Mouse (Mus musculus) thymus, adult 2 months (tissue): Measurements from ENCODE around the gene Tbx10. TPM values are rescaled to one million over a fixed set of nuclear protein-coding genes. Genes with fewer than 3 reads are reported as not detected.
"Not testable (repeated sequence)": the region's sequence is repeated elsewhere in the genome, so short reads cannot be mapped to it uniquely, and the experiment has no call there.

Experiments
- DNase-seq: peaks from one replicate; pipeline ENCODE4 v3.0.0; 2021
- H3K27ac ChIP-seq: fragments of 200-500 bp; 2 replicates; pipeline ENCODE4 v1.5.1; 2012; ENCODE audit warnings: low read length, control low read depth; ENCODE audit not compliant: control insufficient read depth, insufficient read depth
- H3K27me3 ChIP-seq: fragments of 200-500 bp; 2 replicates; pipeline ENCODE4 v1.6.1; 2012; ENCODE audit warnings: mild to moderate bottlenecking, low read length, moderate library complexity, mixed read lengths; ENCODE audit not compliant: control insufficient read depth, insufficient read depth
- H3K36me3 ChIP-seq: fragments of 200-500 bp; 2 replicates; pipeline ENCODE4 v1.6.1; 2012; ENCODE audit warnings: mild to moderate bottlenecking, low read length, moderate library complexity; ENCODE audit not compliant: control insufficient read depth, insufficient read depth
- H3K4me1 ChIP-seq: fragments of 200-500 bp; replicated peaks from 2 replicates; pipeline ENCODE4 v1.6.1; 2012; ENCODE audit warnings: low read length; ENCODE audit not compliant: control insufficient read depth, insufficient read depth
- H3K4me3 ChIP-seq: fragments of 200-500 bp; 2 replicates; pipeline ENCODE4 v1.5.1; 2012; ENCODE audit warnings: mild to moderate bottlenecking, low read length, control low read depth, moderate library complexity; ENCODE audit not compliant: control insufficient read depth, insufficient read depth
- CTCF ChIP-seq: fragments of 200-500 bp; IDR thresholded peaks from 2 replicates; pipeline ENCODE4 v1.5.1; 2012; ENCODE audit warnings: mild to moderate bottlenecking, control low read depth, low read length, moderate library complexity, borderline replicate concordance; ENCODE audit not compliant: control insufficient read depth, poor library complexity, insufficient read depth; ENCODE audit errors: extremely low read depth
- POLR2A ChIP-seq: fragments of 200-500 bp; IDR thresholded peaks from 2 replicates; pipeline ENCODE4 v1.6.1; 2012; ENCODE audit warnings: mild to moderate bottlenecking, low read length, control low read depth, moderate library complexity; ENCODE audit not compliant: control insufficient read depth, poor library complexity, insufficient read depth; ENCODE audit errors: extremely low read depth
- WGBS: fragments of 180-500 bp; shearing (Covaris S2); methylation state at CpG from one replicate; pipeline ENCODE4 v1.1.7; 2018; 5-methylcytosine and 5-hydroxymethylcytosine counted together
- polyA plus RNA-seq: library from polyadenylated mRNA; depleted of rRNA; stranded (reverse); fragments of >200 nt; gene quantifications from 2 replicates; pipeline ENCODE4 v1.2.3, GENCODE M21; 2012

The Tbx10 gene
- polyA plus RNA-seq, 1 experiment, result 0.20 TPM

GRCm38 (mm10) chr19:3972229-3972628 is 20.3 kb upstream of the Tbx10 start, which contains the start of gene Aldh3b2:
Gene Aldh3b2, plus strand, starts transcription at chr19:3972328.
- no peaks in the 10 kb centered on the region for H3K36me3 ChIP-seq
- 79% methylated on average over 9 of the region's 9 CpGs for WGBS
- TF ChIP-seq CTCF (no peak), POLR2A (no peak)
- no peak within 1 kb of the TSS for H3K4me3 ChIP-seq
- no peaks in the 10 kb centered on the region for H3K4me1 ChIP-seq
- H3K27ac ChIP-seq, result no peak within 1 kb of the TSS
- no peak for DNase-seq
- no peaks in the 10 kb centered on the region for H3K27me3 ChIP-seq

- H3K27ac ChIP-seq, DNase-seq, H3K4me1 ChIP-seq, H3K36me3 ChIP-seq, H3K4me3 ChIP-seq, H3K27me3 ChIP-seq: not testable (repeated sequence)
- 97% methylated on average over 6 of the region's 6 CpGs for WGBS
These were observed 17.9 kb upstream of the Tbx10 start for GRCm38 (mm10) chr19:3974608-3975007.

- 93% methylated on average over 2 of the region's 2 CpGs for WGBS
These were observed 16.7 kb upstream of the Tbx10 start for GRCm38 (mm10) chr19:3975866-3976265.

GRCm38 (mm10) chr19:3980309-3980708 is 12.2 kb upstream of the Tbx10 start:
- H3K27ac ChIP-seq, result no peak overlapping the region
- H3K4me3 ChIP-seq, result no peak overlapping the region
- WGBS, result 13% methylated on average over 4 of the region's 4 CpGs
- H3K36me3 ChIP-seq, result no peaks in the 10 kb centered on the region
- peak; percentile 84 for DNase-seq
- H3K4me1 ChIP-seq, result peaks cover 8% of the 10 kb centered on the region
- no peak for TF ChIP-seq POLR2A
- no peak for TF ChIP-seq CTCF
- no peaks in the 10 kb centered on the region for H3K27me3 ChIP-seq

More at GRCm38 (mm10) chr19:3975866-3976265, 16.7 kb upstream of the Tbx10 start:
- Histone ChIP-seq H3K36me3 (no peaks in the 10 kb centered on the region), H3K4me1 (no peaks in the 10 kb centered on the region), H3K27ac (no peak overlapping the region), H3K4me3 (no peak overlapping the region), H3K27me3 (no peaks in the 10 kb centered on the region)
- TF ChIP-seq POLR2A (no peak), CTCF (no peak)
- DNase-seq, result no peak

- no peaks in the 10 kb centered on the region for H3K36me3 ChIP-seq
- WGBS, result 87% methylated on average over 9 of the region's 9 CpGs
- H3K4me1 ChIP-seq, result peaks cover 11% of the 10 kb centered on the region
- DNase-seq, result no peak
- no peak overlapping the region for H3K27ac ChIP-seq
- TF ChIP-seq POLR2A (no peak), CTCF (no peak)
- H3K27me3 ChIP-seq, result no peaks in the 10 kb centered on the region
- H3K4me3 ChIP-seq, result no peak overlapping the region
These were observed 11.6 kb upstream of the Tbx10 start for GRCm38 (mm10) chr19:3980917-3981316.

GRCm38 (mm10) chr19:3983527-3984200 is 8.9 kb upstream of the Tbx10 start:
- 92% methylated on average over 9 of the region's 9 CpGs for WGBS
- no peak for DNase-seq
- TF ChIP-seq CTCF, result no peak
- TF ChIP-seq POLR2A, result no peak
- Histone ChIP-seq H3K27me3 (no peaks in the 10 kb centered on the region), H3K4me3 (no peak overlapping the region), H3K27ac (no peak overlapping the region), H3K36me3 (no peaks in the 10 kb centered on the region), H3K4me1 (peaks cover 16% of the 10 kb centered on the region)

- Histone ChIP-seq H3K4me3 (no peak overlapping the region), H3K27ac (no peak overlapping the region), H3K4me1 (peaks cover 16% of the 10 kb centered on the region), H3K27me3 (no peaks in the 10 kb centered on the region), H3K36me3 (no peaks in the 10 kb centered on the region)
- TF ChIP-seq CTCF, result no peak
- TF ChIP-seq POLR2A, result no peak
- DNase-seq, result no peak
- WGBS, result 51% methylated on average over 8 of the region's 8 CpGs
These were observed 7.3 kb upstream of the Tbx10 start for GRCm38 (mm10) chr19:3985261-3985681.
